Mouse (Mus musculus): ENCODE results near the gene Atad5.

DNA sequence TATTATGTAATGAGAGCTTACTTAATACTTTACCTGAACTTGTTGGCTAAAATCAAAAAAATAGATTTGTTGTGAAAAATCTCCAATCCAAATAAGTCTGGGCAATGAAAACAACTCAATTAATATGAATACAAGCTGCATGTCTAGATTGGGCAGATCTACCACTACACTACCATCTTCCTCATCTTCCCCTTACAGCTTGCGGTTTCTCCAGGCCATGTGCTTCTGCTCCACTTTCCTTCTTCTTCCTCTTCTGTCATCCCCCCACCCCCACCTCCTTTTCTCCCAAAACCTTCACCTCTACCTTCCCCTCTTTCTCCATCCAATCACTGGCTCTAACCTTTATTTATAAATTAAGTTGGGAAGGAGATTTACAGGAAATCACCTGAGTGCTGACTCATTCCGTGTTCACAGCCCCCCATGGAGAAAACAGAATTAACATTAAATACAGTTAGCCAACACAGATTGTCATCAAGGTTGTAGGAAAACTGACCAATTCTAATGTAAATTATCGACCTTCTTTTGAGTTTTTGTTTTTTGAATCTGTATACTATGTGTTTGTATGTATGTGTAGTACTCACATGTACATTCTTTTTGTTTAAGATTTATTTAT, 9.3 kb downstream of the Atad5 start:
- no peak for TF ChIP-seq CTCF (IDR thresholded peaks at IDR 0.05; ENCODE audit: borderline replicate concordance, extremely low read depth, insufficient read depth, insufficient read length)
- TF ChIP-seq POLR2A (IDR thresholded peaks at IDR 0.05; ENCODE audit: borderline replicate concordance, extremely low read depth, insufficient read depth, insufficient read length, poor library complexity, severe bottlenecking) = no peak
